Mouse (Mus musculus): ENCODE data around the gene Sv2b.
"Not testable (repeated sequence)": the region's sequence is repeated elsewhere in the genome, so short reads cannot be mapped to it uniquely, and the experiment has no call there.

Sv2b gene

GRCm38 (mm10) chr7:75308457-75309312 is at the start of gene Sv2b:
Gene Sv2b, minus strand, starts transcription at chr7:75309262.
- no peak for DNase-seq (ENCODE audit: low spot score in 2 of 2)

GRCm38 (mm10) chr7:75358284-75358851 is 49.3 kb upstream of the Sv2b start:
- DNase-seq (ENCODE audit: low spot score in 2 of 2), result no peak

GRCm38 (mm10) chr7:75355521-75355920 is 46.5 kb upstream of the Sv2b start:
- no peak for DNase-seq (ENCODE audit: low spot score in 2 of 2)

GRCm38 (mm10) chr7:75352777-75353374 is 43.8 kb upstream of the Sv2b start:
- no peak for DNase-seq (ENCODE audit: low spot score in 2 of 2)

- no peak for DNase-seq (ENCODE audit: low spot score in 2 of 2)
These were observed 41.1 kb upstream of the Sv2b start for GRCm38 (mm10) chr7:75350172-75350571.

- DNase-seq (ENCODE audit: low spot score in 2 of 2), result peak; percentile 27 to 41
These were observed 23.2 kb upstream of the Sv2b start for GRCm38 (mm10) chr7:75332311-75332710.

GRCm38 (mm10) chr7:75329740-75330142 is 20.7 kb upstream of the Sv2b start:
- no peak for DNase-seq (ENCODE audit: low spot score in 2 of 2)

GRCm38 (mm10) chr7:75328721-75329362 is 19.8 kb upstream of the Sv2b start:
- DNase-seq (ENCODE audit: low spot score in 2 of 2), result peak in 1 of 2 experiments; percentile 58

- no peak for DNase-seq (ENCODE audit: low spot score in 2 of 2)
These were observed 16.2 kb upstream of the Sv2b start for GRCm38 (mm10) chr7:75325273-75325672.

- DNase-seq (ENCODE audit: low spot score in 2 of 2), result not testable (repeated sequence)
These were observed 13.7 kb upstream of the Sv2b start for GRCm38 (mm10) chr7:75322742-75323141.

- DNase-seq (ENCODE audit: low spot score in 2 of 2), result no peak
These were observed 10.9 kb upstream of the Sv2b start for GRCm38 (mm10) chr7:75320009-75320408.

- DNase-seq (ENCODE audit: low spot score in 2 of 2), result no peak
These were observed 9.3 kb upstream of the Sv2b start for GRCm38 (mm10) chr7:75318320-75318719.

GRCm38 (mm10) chr7:75314873-75315272 is 5.8 kb upstream of the Sv2b start:
- DNase-seq (ENCODE audit: low spot score in 2 of 2), result no peak

GRCm38 (mm10) chr7:75309570-75309969 is 508 bp upstream of the Sv2b start:
- no peak for DNase-seq (ENCODE audit: low spot score in 2 of 2)

- DNase-seq (ENCODE audit: low spot score in 2 of 2), result no peak
These were observed 964 bp downstream of the Sv2b start for GRCm38 (mm10) chr7:75308140-75308456.

GRCm38 (mm10) chr7:75307570-75308087 is 1.4 kb downstream of the Sv2b start:
- DNase-seq (ENCODE audit: low spot score in 2 of 2), result no peak

GRCm38 (mm10) chr7:75305901-75306465 is 3.1 kb downstream of the Sv2b start:
- DNase-seq (ENCODE audit: low spot score in 2 of 2), result no peak

- DNase-seq (ENCODE audit: low spot score in 2 of 2), result no peak
These were observed 6.4 kb downstream of the Sv2b start for GRCm38 (mm10) chr7:75302523-75303215.

GRCm38 (mm10) chr7:75299245-75299644 is 9.8 kb downstream of the Sv2b start:
- no peak for DNase-seq (ENCODE audit: low spot score in 2 of 2)

- no peak for DNase-seq (ENCODE audit: low spot score in 2 of 2)
These were observed 12.4 kb downstream of the Sv2b start for GRCm38 (mm10) chr7:75296688-75297119.

- DNase-seq (ENCODE audit: low spot score in 2 of 2), result peak in 1 of 2 experiments; percentile 48
These were observed 13.7 kb downstream of the Sv2b start for GRCm38 (mm10) chr7:75295228-75295865.

Data from left cerebral cortex, adult 9 months (tissue).